Comparison of ENCODE assay signal across 10 mouse cellular contexts in genomic region chr2:168767582-168767981, GRCm38 (mm10). TPM values are rescaled to one million over a fixed set of nuclear protein-coding genes. Genes with fewer than 3 reads are reported as not detected.
A peak's percentile ranks its signal among the peaks of the same experiment; 100 is the strongest.
DNase-seq lines count a peak whose midpoint lies in the region; ATAC-seq lines count a peak whose summit lies in the region.
"Had no signal": no experiment of that assay in that cellular context is flagged by ENCODE, and none has a peak within 500 bp of the region (broad histone marks: within the 10 kb centered on the region; RNA-seq: fewer than 3 reads in every experiment).

TSS of gene Sall4 (minus strand) at chr2:168767943.

- peak within 1 kb of the TSS; percentile 77 for H3K27ac ChIP-seq in heart, embryonic 16.5 days (ENCODE audit: low read length)
- H3K27ac ChIP-seq in embryonic facial prominence, embryonic 10.5 days (replicated peaks) = peak within 1 kb of the TSS; percentile 96
- H3K27ac ChIP-seq in hindbrain, embryonic 16.5 days (ENCODE audit: low read depth, low read length) = no peak within 1 kb of the TSS
- peak within 1 kb of the TSS; percentile 70; the same call in 1 of the 2 replicates for H3K27ac ChIP-seq in midbrain, embryonic 14.5 days (replicated peaks; ENCODE audit: low read depth, low read length)

- 16% methylated on average over 10 of the region's 10 CpGs for WGBS in heart, embryonic 16.5 days
- WGBS in embryonic facial prominence, embryonic 10.5 days = 8% methylated on average over 10 of the region's 10 CpGs
- 20% methylated on average over 10 of the region's 10 CpGs for WGBS in hindbrain, embryonic 16.5 days
- 13% methylated on average over 10 of the region's 10 CpGs for WGBS in midbrain, embryonic 14.5 days

- intact Hi-C loops in heart, postnatal 25 days (cut with DNase I) = loop anchor here (10.0 kb wide), 1 partner anchor 107 kb away; no protein-coding TSS in a partner anchor
- intact Hi-C loops in left cerebral cortex, postnatal 10 days (cut with DNase I) = loop anchor here (5.0 kb wide), 1 partner anchor 75 kb away; no protein-coding TSS in a partner anchor

- peaks cover 57% of the 10 kb centered on the region for H3K27me3 ChIP-seq in heart, embryonic 16.5 days (ENCODE audit: control insufficient read depth, insufficient read depth, low read length)
- peaks cover 33% of the 10 kb centered on the region for H3K27me3 ChIP-seq in embryonic facial prominence, embryonic 10.5 days (replicated peaks; ENCODE audit: low read depth, poor library complexity, severe bottlenecking)
- peaks cover 39% of the 10 kb centered on the region for H3K27me3 ChIP-seq in hindbrain, embryonic 16.5 days (replicated peaks; ENCODE audit: control insufficient read depth, insufficient read depth, low read length)
- peaks cover 20% of the 10 kb centered on the region; the same call in 1 of the 2 replicates for H3K27me3 ChIP-seq in midbrain, embryonic 14.5 days (ENCODE audit: control insufficient read depth, insufficient read depth, low read length)

- ATAC-seq in heart, embryonic 16.5 days (replicated peaks; ENCODE audit: extremely low read depth, insufficient read depth, low FRiP score) = no peak
- ATAC-seq in hindbrain, embryonic 16.5 days = no peak
- no peak for ATAC-seq in midbrain, embryonic 14.5 days (ENCODE audit: low FRiP score, low TSS enrichment)

- peak within 1 kb of the TSS; percentile 86 for H3K4me2 ChIP-seq in heart, embryonic 16.5 days (ENCODE audit: low read depth, low read length)
- H3K4me2 ChIP-seq in hindbrain, embryonic 16.5 days (ENCODE audit: low read length) = peak within 1 kb of the TSS; percentile 75
- H3K4me2 ChIP-seq in midbrain, embryonic 14.5 days (ENCODE audit: low read length) = peak within 1 kb of the TSS; percentile 97

- H3K4me3 ChIP-seq in heart, embryonic 16.5 days (ENCODE audit: low read length) = peak within 1 kb of the TSS; percentile 64
- H3K4me3 ChIP-seq in embryonic facial prominence, embryonic 10.5 days = peak within 1 kb of the TSS; percentile 91
- peak within 1 kb of the TSS; percentile 50 for H3K4me3 ChIP-seq in hindbrain, embryonic 16.5 days (ENCODE audit: low read length)
- H3K4me3 ChIP-seq in midbrain, embryonic 14.5 days (replicated peaks; ENCODE audit: low read depth, low read length) = peak within 1 kb of the TSS; percentile 57

- peak within 1 kb of the TSS; percentile 76 for H3K9ac ChIP-seq in heart, embryonic 16.5 days (ENCODE audit: low read length)
- peak within 1 kb of the TSS; percentile 51 for H3K9ac ChIP-seq in hindbrain, embryonic 16.5 days (ENCODE audit: low read depth, low read length)
- peak within 1 kb of the TSS; percentile 62 for H3K9ac ChIP-seq in midbrain, embryonic 14.5 days (replicated peaks; ENCODE audit: low read length)

- H3K36me3 ChIP-seq in heart, embryonic 16.5 days (ENCODE audit: control insufficient read depth, insufficient read depth) = no peaks in the 10 kb centered on the region
- no peaks in the 10 kb centered on the region for H3K36me3 ChIP-seq in embryonic facial prominence, embryonic 10.5 days (replicated peaks)
- no peaks in the 10 kb centered on the region for H3K36me3 ChIP-seq in hindbrain, embryonic 16.5 days (ENCODE audit: control insufficient read depth, insufficient read depth, low read length)
- no peaks in the 10 kb centered on the region for H3K36me3 ChIP-seq in midbrain, embryonic 14.5 days (ENCODE audit: control insufficient read depth, insufficient read depth, low read length)

- peaks cover 8% of the 10 kb centered on the region; the same call in 1 of the 2 replicates for H3K4me1 ChIP-seq in heart, embryonic 16.5 days (ENCODE audit: control insufficient read depth, insufficient read depth, low read length)
- H3K4me1 ChIP-seq in embryonic facial prominence, embryonic 10.5 days = peaks cover 49% of the 10 kb centered on the region
- H3K4me1 ChIP-seq in hindbrain, embryonic 16.5 days (ENCODE audit: control insufficient read depth, insufficient read depth, low read depth, low read length) = peaks cover 18% of the 10 kb centered on the region
- H3K4me1 ChIP-seq in midbrain, embryonic 14.5 days (ENCODE audit: control insufficient read depth, insufficient read depth, low read length) = peaks cover 35% of the 10 kb centered on the region

- H3K9me3 ChIP-seq in heart, embryonic 16.5 days (replicated peaks; ENCODE audit: control insufficient read depth, low read length) = no peaks in the 10 kb centered on the region
- no peaks in the 10 kb centered on the region for H3K9me3 ChIP-seq in embryonic facial prominence, embryonic 10.5 days
- H3K9me3 ChIP-seq in hindbrain, embryonic 16.5 days (ENCODE audit: control insufficient read depth, low read length) = no peaks in the 10 kb centered on the region
- no peaks in the 10 kb centered on the region for H3K9me3 ChIP-seq in midbrain, embryonic 14.5 days (ENCODE audit: control insufficient read depth, low read length)

- DNase-seq in heart, postnatal 25 days (ENCODE audit: low spot score) = no peak
- no peak for DNase-seq in embryonic facial prominence, embryonic 10.5 days (ENCODE audit: low spot score)
- DNase-seq in midbrain, embryonic 14.5 days = no peak
- DNase-seq in cerebellum, adult 8-10 months = no peak
- DNase-seq in left cerebral cortex, postnatal 10 days (ENCODE audit: extremely low spot score in 1 of 2, low spot score in 2 of 2) = no peak
- no peak for DNase-seq in retina, postnatal 1 day

RNA-seq across cellular contexts. Expression of gene Sall4, which starts in this region (rescaled TPM):
- 0.76 and 0.92 TPM in 2 replicates for polyA plus RNA-seq in heart, embryonic 16.5 days (2015; fragmentation: Nextera tagmentation; extraction: Ambion mirVana)
- 1 to 10 TPM; 2.3 to 2.4 TPM for total RNA-seq in heart, postnatal 25 days (2021)
- polyA plus RNA-seq in embryonic facial prominence, embryonic 10.5 days (2016; fragmentation: Nextera tagmentation; extraction: Ambion mirVana) = 34.6 and 50.1 TPM in 2 replicates
- polyA plus RNA-seq in hindbrain, embryonic 16.5 days (2015; fragmentation: Nextera tagmentation; extraction: Ambion mirVana) = 0.51 and 0.76 TPM in 2 replicates
- 1.8 and 2.6 TPM in 2 replicates for polyA plus RNA-seq in midbrain, embryonic 14.5 days (2014; fragmentation: Nextera tagmentation; extraction: Ambion mirVana)
- under 1 TPM in 1 of 2 experiments, not detected in 1; 0.47 TPM for total RNA-seq in left cerebral cortex, postnatal 10 days (2021)
- total RNA-seq: CH12.LX had no signal
- polyA plus RNA-seq: gonadal fat pad, adult 2 months had no signal
